Mouse (Mus musculus): Measurements from ENCODE around the gene Scube1. TPM values are rescaled to one million over a fixed set of nuclear protein-coding genes. Genes with fewer than 3 reads are reported as not detected.

Scube1 gene
- total and polyA plus RNA-seq, 3 experiments, result not detected

DNA sequence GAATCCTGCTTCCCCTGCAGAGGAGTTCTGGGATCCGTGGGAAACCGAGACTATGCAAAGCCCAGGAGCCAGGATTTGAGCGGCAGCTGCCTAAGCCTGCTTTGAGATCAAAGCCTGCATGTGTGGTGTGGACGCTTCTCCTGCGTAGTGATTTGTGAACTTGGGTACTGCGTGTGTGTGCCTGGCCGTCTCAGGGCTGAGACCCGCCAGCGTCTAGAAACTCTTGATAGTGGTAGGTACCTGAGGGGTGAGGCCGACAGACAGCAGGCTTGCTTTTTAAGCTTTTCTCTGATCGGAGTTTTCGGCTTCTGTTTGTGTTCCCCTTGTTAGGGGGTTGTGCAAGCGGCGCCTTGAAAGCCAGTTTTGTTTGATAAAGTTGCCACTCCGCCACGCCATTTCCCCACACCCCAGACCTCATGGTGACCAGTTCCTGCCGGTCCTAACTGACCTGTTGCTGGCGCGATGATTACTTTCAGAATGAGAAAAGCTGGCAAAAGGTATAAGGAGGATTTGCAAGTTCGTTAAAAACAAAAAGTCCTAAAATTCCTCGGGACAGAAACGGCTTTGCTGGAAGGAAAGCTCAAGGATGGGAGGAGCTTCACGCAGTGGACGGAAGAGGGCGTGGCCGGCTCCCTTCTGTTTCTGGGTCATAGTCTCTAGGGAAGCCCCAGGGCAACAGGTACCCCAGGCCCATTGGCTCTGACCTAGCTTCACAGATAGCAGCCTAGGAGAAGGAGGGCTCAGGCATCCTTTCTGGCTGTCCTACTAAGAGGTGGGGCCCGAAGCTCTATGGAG lies 160.8 kb downstream of the Scube1 start (continued):
- no peak for TF ChIP-seq ZC3H11A (IDR thresholded peaks at IDR 0.05; ENCODE audit: low read depth, low read length)
- no peak for TF ChIP-seq ZKSCAN1 (IDR thresholded peaks at IDR 0.05; ENCODE audit: low read depth, low read length)
- no peak for TF ChIP-seq USF2 (IDR thresholded peaks at IDR 0.05; ENCODE audit: borderline replicate concordance in 1 of 2, insufficient read depth in 1 of 2, low read depth in 1 of 2, low read length in 2 of 2)
- TF ChIP-seq MYC (IDR thresholded peaks at IDR 0.05; ENCODE audit: low read depth, low read length), result 0 out of 2 replicates have a peak, but pooled peaks have one; percentile 56
- TF ChIP-seq CHD2 (IDR thresholded peaks at IDR 0.05; ENCODE audit: low read length), result no peak
- TF ChIP-seq TAL1 (IDR thresholded peaks at IDR 0.05; ENCODE audit: low read length), result no peak
- no peak for TF ChIP-seq POLR2AphosphoS2 (IDR thresholded peaks at IDR 0.05; ENCODE audit: low read length)
- no peak for TF ChIP-seq ZNF384 (IDR thresholded peaks at IDR 0.05; ENCODE audit: low read depth, low read length)
- no peak for TF ChIP-seq EP300 (IDR thresholded peaks at IDR 0.05; ENCODE audit: low read depth in 1 of 2, low read length in 2 of 2)
- peak; percentile 82 for TF ChIP-seq SIN3A (IDR thresholded peaks at IDR 0.05; ENCODE audit: low read length)
- TF ChIP-seq GATA1 (IDR thresholded peaks at IDR 0.05; ENCODE audit: low read depth, low read length), result no peak
- TF ChIP-seq MAX (IDR thresholded peaks at IDR 0.05; ENCODE audit: low read length), result peak; percentile 45; the same call in 1 of the 2 replicates
- TF ChIP-seq RAD21 (IDR thresholded peaks at IDR 0.05; ENCODE audit: low read depth, low read length), result no peak
- TF ChIP-seq HCFC1 (IDR thresholded peaks at IDR 0.05; ENCODE audit: low read depth, low read length), result peak; percentile 59; the same call in 1 of the 2 replicates
- no peak for TF ChIP-seq ELF1 (IDR thresholded peaks at IDR 0.05; ENCODE audit: low read depth, low read length)
- no peak for TF ChIP-seq E2F4 (IDR thresholded peaks at IDR 0.05; ENCODE audit: borderline replicate concordance, low read depth, low read length)
- TF ChIP-seq TCF12 (IDR thresholded peaks at IDR 0.05; ENCODE audit: low read depth, low read length), result 0 out of 2 replicates have a peak, but pooled peaks have one; percentile 2

DNA sequence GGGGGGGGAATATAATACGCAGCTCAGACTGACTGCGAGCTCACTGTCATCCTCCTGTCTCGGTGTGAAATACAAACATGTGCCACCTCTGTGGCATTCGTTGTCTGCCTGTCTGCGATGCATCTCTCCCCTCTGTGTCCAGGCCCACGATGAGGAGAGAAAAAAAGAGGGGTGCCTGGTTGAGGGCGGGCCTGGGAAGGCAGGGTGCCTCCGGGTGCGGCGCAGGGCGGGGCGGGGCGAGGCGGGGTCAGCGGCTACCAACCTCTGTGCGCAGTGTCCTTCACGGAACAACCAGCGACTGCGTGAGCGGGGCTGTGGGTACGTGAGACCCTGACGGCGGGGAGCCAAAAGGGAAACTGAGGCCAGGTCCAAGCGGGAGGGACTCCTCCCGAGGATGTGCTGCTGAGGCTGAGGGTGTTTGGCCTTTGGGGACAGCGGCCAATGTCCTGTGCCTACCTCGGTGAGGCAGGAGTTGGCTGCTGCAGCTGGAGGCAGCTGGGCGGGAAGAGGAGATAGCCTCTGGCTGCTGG lies 161.4 kb downstream of the Scube1 start, which contains the start of the genes Tspo and Mcat:
Gene Tspo, plus strand, starts transcription at position 266 of the 530 bp plus-strand sequence.
Gene Mcat, minus strand, starts transcription at position 461 of the 530 bp plus-strand sequence.
- H3K36me3 ChIP-seq (ENCODE audit: control insufficient read depth in 1 of 2, insufficient read depth in 2 of 2, low read length in 2 of 2), result peaks cover 0 to 13% of the 10 kb centered on the region in 2 experiments; a peak in 2 of 4 replicates
- H3K27me3 ChIP-seq (ENCODE audit: control insufficient read depth in 1 of 2, insufficient read depth in 2 of 2, low read length in 2 of 2), result no peaks in the 10 kb centered on the region
- TF ChIP-seq USF1 (IDR thresholded peaks at IDR 0.05; ENCODE audit: low read depth, low read length) (no peak), MEF2A (IDR thresholded peaks at IDR 0.05; ENCODE audit: extremely low read depth, insufficient replicate concordance, low read depth, low read length, poor library complexity, severe bottlenecking) (no peak), MYC (IDR thresholded peaks at IDR 0.05; ENCODE audit: low read depth, low read length) (peak; percentile 21), CTCF (IDR thresholded peaks at IDR 0.05 in 2 of 3, conservative IDR thresholded peaks at IDR 0.05 in 1 of 3; ENCODE audit: control insufficient read depth in 1 of 3, insufficient read depth in 1 of 3, low read depth in 2 of 3, low read length in 3 of 3, poor library complexity in 1 of 3, severe bottlenecking in 1 of 3) (no peak), MYB (IDR thresholded peaks at IDR 0.05; ENCODE audit: low read depth, low read length) (no peak), USF2 (IDR thresholded peaks at IDR 0.05; ENCODE audit: borderline replicate concordance in 1 of 2, insufficient read depth in 1 of 2, low read depth in 1 of 2, low read length in 2 of 2) (no peak), JUND (IDR thresholded peaks at IDR 0.05; ENCODE audit: low read depth, low read length) (no peak), SMC3 (IDR thresholded peaks at IDR 0.05; ENCODE audit: low read depth, low read length) (no peak), TAL1 (IDR thresholded peaks at IDR 0.05; ENCODE audit: low read length) (no peak), HCFC1 (IDR thresholded peaks at IDR 0.05; ENCODE audit: low read depth, low read length) (no peak), E2F4 (IDR thresholded peaks at IDR 0.05; ENCODE audit: borderline replicate concordance, low read depth, low read length) (no peak), POLR2AphosphoS5 (IDR thresholded peaks at IDR 0.05; ENCODE audit: borderline replicate concordance, low read depth, low read length) (no peak), SIN3A (IDR thresholded peaks at IDR 0.05; ENCODE audit: low read length) (0 out of 2 replicates have a peak, but pooled peaks have one; percentile 38), NELFE (IDR thresholded peaks at IDR 0.05; ENCODE audit: low read depth, low read length) (peak; percentile 50), TCF12 (IDR thresholded peaks at IDR 0.05; ENCODE audit: low read depth, low read length) (no peak), TBP (IDR thresholded peaks at IDR 0.05; ENCODE audit: low read depth, low read length) (no peak), NRF1 (IDR thresholded peaks at IDR 0.05; ENCODE audit: insufficient read depth, low read depth, low read length, poor library complexity, severe bottlenecking) (peak; percentile 53; the same call in 1 of the 2 replicates), CHD1 (IDR thresholded peaks at IDR 0.05; ENCODE audit: low read depth, low read length) (no peak), MXI1 (IDR thresholded peaks at IDR 0.05; ENCODE audit: low read depth, low read length) (peak; percentile 69), POLR2AphosphoS2 (IDR thresholded peaks at IDR 0.05; ENCODE audit: low read length) (no peak; the same call in 1 of the 2 replicates), ZNF384 (IDR thresholded peaks at IDR 0.05; ENCODE audit: low read depth, low read length) (peak; percentile 69), MAZ (IDR thresholded peaks at IDR 0.05; ENCODE audit: low read depth, low read length) (no peak), POLR2A (IDR thresholded peaks at IDR 0.05; ENCODE audit: control insufficient read depth in 1 of 2, insufficient read depth in 1 of 2, low read depth in 1 of 2, low read length in 2 of 2, poor library complexity in 1 of 2) (no peak; a peak in 1 of 4 replicates)
- no peaks in the 10 kb centered on the region for H3K9me3 ChIP-seq (replicated peaks; ENCODE audit: insufficient read depth, low read length)
- DNase-seq (ENCODE audit: low read depth, low spot score), result peak; percentile 80
- peak within 1 kb of the TSS; percentile 74 for H3K9ac ChIP-seq (ENCODE audit: control insufficient read depth, low read depth, low read length, poor library complexity, severe bottlenecking)
- peaks cover 9 to 31% of the 10 kb centered on the region in 2 experiments for H3K4me1 ChIP-seq (ENCODE audit: control insufficient read depth in 1 of 2, insufficient read depth in 2 of 2, low read length in 2 of 2)
- peak within 1 kb of the TSS; percentile 72 to 95 for H3K4me3 ChIP-seq (ENCODE audit: control insufficient read depth in 1 of 2, insufficient read depth in 1 of 2, low read depth in 2 of 2, low read length in 2 of 2)
- H3K79me2 ChIP-seq (ENCODE audit: control insufficient read depth, insufficient read depth, low read length, poor library complexity), result peaks cover 2% of the 10 kb centered on the region; the same call in 1 of the 2 replicates
- H3K27ac ChIP-seq (ENCODE audit: control insufficient read depth, low read depth, low read length), result peak within 1 kb of the TSS; percentile 74
